In the genomic region with DNA sequence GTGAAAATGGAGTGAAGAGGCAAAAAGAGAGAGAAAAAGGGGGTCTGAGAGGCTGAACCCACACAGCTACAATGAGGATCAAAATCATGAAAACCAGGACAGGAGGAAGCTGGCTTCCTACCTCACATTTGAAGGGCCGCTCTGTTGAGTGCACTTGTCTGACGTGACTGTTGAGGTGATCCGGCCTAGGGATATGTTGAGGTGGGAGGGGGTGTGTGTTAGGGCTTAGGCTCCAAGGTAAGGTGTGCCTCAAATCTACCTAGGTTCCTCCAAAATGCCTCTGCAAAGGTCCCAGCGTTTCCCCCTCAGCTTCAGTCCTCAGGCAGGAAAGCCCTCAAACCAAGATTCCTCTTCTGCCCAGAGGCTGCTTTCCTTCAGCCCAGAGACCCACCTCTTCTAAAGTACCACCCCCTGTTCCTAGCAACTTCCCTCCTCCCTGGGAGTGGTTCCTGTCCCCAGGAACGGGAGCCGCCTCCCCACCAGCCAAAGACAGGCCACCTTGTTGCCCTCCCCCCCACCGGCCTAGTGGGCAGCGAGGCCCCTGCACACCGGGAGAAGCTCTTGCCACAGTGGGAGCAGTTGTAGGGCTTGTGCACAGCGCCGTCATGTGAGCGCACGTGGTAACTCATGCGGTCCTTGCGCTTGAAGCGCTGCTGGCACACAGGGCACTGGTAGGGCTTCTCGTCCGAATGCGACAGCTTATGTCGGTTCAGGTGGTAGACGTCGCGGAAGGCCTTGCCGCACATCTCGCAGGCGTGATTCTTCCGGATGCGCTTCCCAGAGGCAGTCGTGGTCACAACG, we compare ENCODE assay signal across 2 mouse cellular contexts.
A peak's percentile ranks its signal among the peaks of the same experiment; 100 is the strongest.
TF ChIP-seq lines count a peak whose summit lies in the region.

No protein-coding gene starts in this region.

TF ChIP-seq in CH12.LX, 34 proteins besides CTCF, POLR2A, EP300 and RAD21:
- peak; percentile 91 for TF ChIP-seq BHLHE40 (IDR thresholded peaks at IDR 0.05; ENCODE audit: low read depth, low read length)
- no peak for TF ChIP-seq ZC3H11A (IDR thresholded peaks at IDR 0.05; ENCODE audit: low read depth, low read length)
- TF ChIP-seq CHD1 (IDR thresholded peaks at IDR 0.05; ENCODE audit: low read depth, low read length): 0 out of 2 replicates have a peak, but pooled peaks have one; percentile 48
- peak; percentile 67 for TF ChIP-seq SIN3A (IDR thresholded peaks at IDR 0.05; ENCODE audit: low read length)
- TF ChIP-seq JUND (conservative IDR thresholded peaks at IDR 0.05; ENCODE audit: low read depth, low read length): no peak
- no peak for TF ChIP-seq POLR2AphosphoS2 (IDR thresholded peaks at IDR 0.05; ENCODE audit: low read depth, low read length)
- peak; percentile 31 for TF ChIP-seq HCFC1 (IDR thresholded peaks at IDR 0.05; ENCODE audit: low read depth, low read length)
- peak; percentile 42 for TF ChIP-seq TCF12 (IDR thresholded peaks at IDR 0.05; ENCODE audit: low read depth, low read length)
- TF ChIP-seq GABPA (IDR thresholded peaks at IDR 0.05; ENCODE audit: insufficient replicate concordance, low read depth, low read length): no peak
- peak; percentile 53 for TF ChIP-seq SMC3 (IDR thresholded peaks at IDR 0.05; ENCODE audit: low read depth, low read length)
- TF ChIP-seq MAFK (IDR thresholded peaks at IDR 0.05; ENCODE audit: insufficient replicate concordance, low read length): no peak
- no peak for TF ChIP-seq TBP (conservative IDR thresholded peaks at IDR 0.05; ENCODE audit: low read depth, low read length)
- 0 out of 2 replicates have a peak, but pooled peaks have one; percentile 37 for TF ChIP-seq NELFE (IDR thresholded peaks at IDR 0.05; ENCODE audit: low read depth, low read length)
- peak; percentile 52; the same call in 1 of the 2 replicates for TF ChIP-seq IRF4 (IDR thresholded peaks at IDR 0.05; ENCODE audit: low read depth, low read length)
- no peak for TF ChIP-seq E2F4 (IDR thresholded peaks at IDR 0.05; ENCODE audit: insufficient replicate concordance, low read depth, low read length)
- TF ChIP-seq ZMIZ1 (IDR thresholded peaks at IDR 0.05; ENCODE audit: low read depth, low read length): no peak; the same call in 1 of the 2 replicates
- no peak for TF ChIP-seq PAX5 (IDR thresholded peaks at IDR 0.05; ENCODE audit: low read length)
- no peak for TF ChIP-seq ZNF384 (IDR thresholded peaks at IDR 0.05; ENCODE audit: low read depth, low read length)
- no peak for TF ChIP-seq UBTF (IDR thresholded peaks at IDR 0.05; ENCODE audit: low read depth, low read length)
- no peak for TF ChIP-seq MEF2A (IDR thresholded peaks at IDR 0.05; ENCODE audit: borderline replicate concordance, low read depth, low read length)
- TF ChIP-seq MAZ (IDR thresholded peaks at IDR 0.05; ENCODE audit: low read depth, low read length): 0 out of 2 replicates have a peak, but pooled peaks have one; percentile 54
- TF ChIP-seq ELF1 (IDR thresholded peaks at IDR 0.05; ENCODE audit: low read depth, low read length): no peak
- no peak for TF ChIP-seq ZKSCAN1 (IDR thresholded peaks at IDR 0.05; ENCODE audit: borderline replicate concordance, low read depth, low read length)
- TF ChIP-seq MYC (IDR thresholded peaks at IDR 0.05; ENCODE audit: low read depth, low read length): peak; percentile 95
- TF ChIP-seq USF1 (IDR thresholded peaks at IDR 0.05; ENCODE audit: low read depth, low read length): peak; percentile 48
- TF ChIP-seq RCOR1 (conservative IDR thresholded peaks at IDR 0.05; ENCODE audit: low read depth, low read length): no peak
- peak; percentile 43; the same call in 1 of the 2 replicates for TF ChIP-seq NRF1 (IDR thresholded peaks at IDR 0.05; ENCODE audit: low read depth, low read length)
- peak; percentile 96 for TF ChIP-seq MXI1 (IDR thresholded peaks at IDR 0.05; ENCODE audit: low read depth, low read length)
- peak; percentile 65 for TF ChIP-seq CHD2 (IDR thresholded peaks at IDR 0.05; ENCODE audit: low read length)
- 0 out of 2 replicates have a peak, but pooled peaks have one; percentile 24 for TF ChIP-seq ETS1 (conservative IDR thresholded peaks at IDR 0.05; ENCODE audit: low read depth, low read length)
- peak; percentile 23; the same call in 1 of the 2 replicates for TF ChIP-seq USF2 (conservative IDR thresholded peaks at IDR 0.05; ENCODE audit: low read depth, low read length)
- no peak for TF ChIP-seq KAT2A (IDR thresholded peaks at IDR 0.05; ENCODE audit: insufficient replicate concordance, low read length)
- peak; percentile 98 for TF ChIP-seq MAX (IDR thresholded peaks at IDR 0.05; ENCODE audit: low read length)
- no peak for TF ChIP-seq JUN (IDR thresholded peaks at IDR 0.05; ENCODE audit: insufficient read depth, low read depth, low read length)

TF ChIP-seq in myocyte, 11 proteins besides CTCF, POLR2A, EP300 and RAD21:
- no peak for TF ChIP-seq TCF12 (IDR thresholded peaks at IDR 0.05; ENCODE audit: insufficient read depth, poor library complexity, severe bottlenecking)
- peak; percentile 88 for TF ChIP-seq MAX (IDR thresholded peaks at IDR 0.05; ENCODE audit: low read depth)
- no peak for TF ChIP-seq TCF3 (IDR thresholded peaks at IDR 0.05; ENCODE audit: insufficient read length, low read depth)
- no peak for TF ChIP-seq E2F4 (IDR thresholded peaks at IDR 0.05; ENCODE audit: insufficient read depth)
- no peak for TF ChIP-seq REST (IDR thresholded peaks at IDR 0.05; ENCODE audit: insufficient read depth, insufficient read length)
- TF ChIP-seq CEBPB (IDR thresholded peaks at IDR 0.05; ENCODE audit: insufficient read depth, poor library complexity, severe bottlenecking): no peak
- TF ChIP-seq USF1 (IDR thresholded peaks at IDR 0.05; ENCODE audit: low read depth): peak; percentile 14
- peak; percentile 80 for TF ChIP-seq POLR2AphosphoS2 (IDR thresholded peaks at IDR 0.05; ENCODE audit: insufficient read length, low read depth)
- TF ChIP-seq MYOD1 (IDR thresholded peaks at IDR 0.05; ENCODE audit: control insufficient read depth in 1 of 3, insufficient read length in 2 of 3, low read depth in 2 of 3): peak in 2 of 3 experiments; percentile 35 to 52
- TF ChIP-seq MYOG (IDR thresholded peaks at IDR 0.05; ENCODE audit: control insufficient read depth in 1 of 3, insufficient read depth in 1 of 3, insufficient read length in 2 of 3, low read depth in 2 of 3): peak in 1 of 3 experiments; percentile 71
- no peak for TF ChIP-seq SRF (IDR thresholded peaks at IDR 0.05; ENCODE audit: control insufficient read depth, insufficient read length, low read depth)
